Mouse (Mus musculus): Measurements from ENCODE around the gene Tom1. TPM values are rescaled to one million over a fixed set of nuclear protein-coding genes. Genes with fewer than 3 reads are reported as not detected.
A peak's percentile ranks its signal among the peaks of the same experiment; 100 is the strongest.

Tom1 gene
- total RNA-seq (2015; ENCODE audit: low replicate concordance) = 17.3 and 18.0 TPM in 2 replicates
- total RNA-seq (2017; ENCODE audit: low replicate concordance) = 4.4 and 9.5 TPM in 2 replicates

DNA sequence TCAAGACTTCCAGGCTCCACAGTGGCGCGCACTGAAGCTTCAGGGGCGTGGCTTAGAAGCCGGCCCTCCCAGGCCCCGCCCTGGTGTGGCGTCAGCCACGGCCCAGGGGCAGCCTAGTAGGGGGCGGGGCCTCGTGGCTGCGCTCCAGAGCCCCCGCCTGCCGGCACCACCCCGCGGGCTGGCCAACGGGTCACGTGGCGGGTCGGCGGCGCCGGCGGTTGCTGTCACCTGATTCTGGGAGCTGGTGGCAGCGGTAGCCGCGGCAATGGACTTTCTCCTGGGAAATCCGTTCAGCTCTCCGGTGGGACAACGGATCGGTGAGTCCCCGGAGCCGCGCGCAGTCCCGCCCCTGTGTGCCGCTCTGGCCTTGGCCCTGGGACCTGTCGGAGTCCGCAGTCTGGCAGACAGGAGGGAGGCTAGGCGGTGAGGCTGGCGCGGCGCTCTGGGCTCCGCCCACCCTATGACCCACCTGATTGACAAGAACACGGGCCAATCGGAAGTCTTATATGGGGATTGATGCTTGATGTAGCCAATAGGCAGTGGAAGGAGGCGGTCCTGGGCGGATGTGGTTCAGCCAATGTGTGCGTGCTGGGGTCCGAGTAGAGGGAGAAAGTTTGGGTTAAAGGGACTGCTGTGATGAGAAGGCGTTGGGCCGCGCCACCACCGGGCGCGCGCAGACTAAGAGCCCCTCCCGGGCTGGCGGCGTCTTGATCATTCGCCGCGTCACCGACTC, at the start of gene Tom1:
Tom1 (plus strand) TSS at position 195 of the 733 bp plus-strand sequence.
- ATAC-seq (replicated peaks; ENCODE audit: low FRiP score, poor library complexity, severe bottlenecking) = peak; percentile 93

DNA sequence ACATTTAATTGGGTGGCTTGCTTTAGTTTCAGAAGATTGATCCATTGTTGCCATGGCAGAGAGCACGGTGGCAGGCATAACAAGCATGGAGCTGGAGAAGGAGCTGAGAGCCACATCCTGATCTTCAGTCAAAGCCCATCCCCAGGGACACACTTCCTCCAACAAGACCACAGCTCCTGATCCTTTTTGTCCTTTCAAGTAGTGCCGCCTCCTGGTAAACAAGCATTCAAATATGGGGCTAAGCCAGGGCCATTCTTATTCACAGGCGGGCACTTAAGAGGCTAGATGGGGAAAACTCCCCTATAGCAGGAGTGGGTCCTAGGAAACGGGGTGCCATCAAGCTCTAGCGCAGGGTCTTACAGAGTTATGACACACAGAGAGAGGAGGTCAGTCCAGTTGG, 46.1 kb upstream of the Tom1 start:
- ATAC-seq (replicated peaks; ENCODE audit: low FRiP score, poor library complexity, severe bottlenecking) = no peak

DNA sequence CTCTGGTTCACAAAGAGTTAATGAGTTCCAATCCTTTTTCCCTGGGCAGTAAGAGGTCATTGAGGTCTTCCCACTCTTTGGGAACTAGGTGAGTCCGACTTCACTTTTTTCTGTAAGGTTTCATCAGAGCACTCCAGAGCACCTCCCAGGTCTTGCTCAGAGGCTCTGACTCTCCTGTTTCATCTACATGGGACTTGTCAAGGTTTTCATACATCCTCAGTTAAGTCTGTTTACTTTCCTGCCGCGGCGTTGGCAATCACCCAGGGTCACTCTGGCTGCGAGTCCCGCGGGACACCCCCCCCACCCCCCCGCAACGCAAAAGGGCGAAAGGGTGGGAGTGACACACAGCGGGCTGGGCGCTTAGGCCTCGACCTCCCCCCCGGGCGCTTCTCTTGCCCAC, 43.5 kb upstream of the Tom1 start:
- ATAC-seq (replicated peaks; ENCODE audit: low FRiP score, poor library complexity, severe bottlenecking) = no peak

DNA sequence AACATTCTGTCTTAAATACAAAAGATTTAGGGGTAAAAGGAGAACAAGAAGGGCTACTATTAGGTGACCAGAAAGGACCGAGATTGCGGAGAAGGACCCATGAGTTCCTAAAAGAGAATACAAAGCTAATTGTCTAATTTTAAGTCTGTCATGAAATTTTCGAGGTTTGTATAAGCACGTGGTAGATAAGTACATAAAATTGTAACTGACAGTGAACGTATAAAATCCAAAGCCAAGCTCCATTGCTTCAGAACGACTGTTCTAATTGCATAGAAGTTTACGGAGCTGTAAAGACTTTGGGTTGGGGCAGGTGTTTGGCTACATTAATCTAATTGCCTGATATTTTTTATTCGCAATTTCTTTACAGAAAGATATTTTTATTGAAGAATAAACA, 40.4 kb upstream of the Tom1 start, which contains the start of gene Hmgxb4:
Hmgxb4 (plus strand) TSS at position 276 of the 394 bp plus-strand sequence.
- ATAC-seq (replicated peaks; ENCODE audit: low FRiP score, poor library complexity, severe bottlenecking) = peak; percentile 29

DNA sequence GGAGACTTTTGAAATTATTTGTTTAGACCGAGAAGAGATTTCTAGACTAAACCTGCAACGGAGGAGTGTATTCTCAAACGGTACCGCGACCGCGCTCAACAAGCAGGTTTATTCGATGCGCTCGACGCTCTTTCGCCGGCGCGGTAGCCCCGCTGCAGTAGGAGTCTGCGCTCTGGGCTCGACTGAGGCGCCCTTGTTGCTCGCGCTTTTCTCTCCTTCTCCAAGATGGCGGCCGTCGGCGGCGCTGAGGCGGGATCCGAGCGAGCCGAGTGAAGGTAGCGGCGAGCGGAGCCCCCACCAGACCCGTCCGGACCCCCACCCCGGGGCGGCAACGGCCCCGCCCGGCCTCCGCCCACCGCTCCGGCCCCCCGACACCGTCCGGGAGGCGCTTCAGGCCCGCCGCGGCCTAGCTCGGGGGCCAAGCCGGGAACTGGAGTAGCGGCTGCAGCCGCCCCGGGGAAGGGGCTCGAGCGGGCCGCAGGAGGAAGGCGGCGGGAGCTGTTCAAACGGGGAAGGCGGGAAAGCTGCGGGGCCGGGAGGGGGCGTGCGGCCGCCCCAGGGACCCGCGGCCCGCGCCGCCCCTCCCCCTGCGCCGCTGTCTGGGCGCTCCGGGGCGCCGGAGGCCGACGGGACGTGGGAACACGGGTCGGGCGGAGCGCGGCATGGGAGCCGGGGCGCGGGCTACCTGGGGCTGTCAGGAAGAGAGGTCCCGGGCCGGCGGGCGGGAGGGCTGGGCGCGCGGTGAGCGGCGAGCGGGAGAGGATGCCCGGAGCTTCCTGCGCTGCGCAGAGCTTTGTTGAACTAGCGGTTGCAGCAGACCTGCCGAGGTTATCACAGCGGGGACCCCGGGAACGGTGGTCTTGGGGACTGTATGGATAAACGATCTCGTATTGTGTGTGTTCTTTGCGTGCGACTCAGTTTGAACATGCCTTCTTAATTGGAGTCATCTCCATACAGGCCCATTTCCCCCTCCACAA, 39.7 kb upstream of the Tom1 start:
- peak; percentile 94 for ATAC-seq (replicated peaks; ENCODE audit: low FRiP score, poor library complexity, severe bottlenecking)

DNA sequence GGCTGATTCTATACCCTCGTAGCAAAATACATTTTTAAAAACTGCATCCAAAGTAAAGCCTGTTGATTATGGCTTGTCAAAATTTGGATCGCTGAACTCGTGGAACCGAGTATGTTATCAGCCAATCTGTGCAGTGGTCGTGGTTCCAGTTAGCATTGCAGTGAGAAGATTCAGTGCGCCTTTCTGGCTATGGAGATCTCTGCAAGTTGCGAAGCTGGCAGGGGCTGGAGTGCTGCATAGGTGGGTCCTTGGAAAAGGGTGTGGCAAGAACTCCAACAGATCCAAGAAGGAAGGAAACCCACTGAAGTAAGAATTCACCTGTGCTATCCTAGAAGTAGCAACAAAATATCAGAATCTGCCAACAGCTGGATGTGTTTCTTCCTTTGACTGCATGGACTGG, 39.0 kb upstream of the Tom1 start:
- ATAC-seq (replicated peaks; ENCODE audit: low FRiP score, poor library complexity, severe bottlenecking) = no peak

DNA sequence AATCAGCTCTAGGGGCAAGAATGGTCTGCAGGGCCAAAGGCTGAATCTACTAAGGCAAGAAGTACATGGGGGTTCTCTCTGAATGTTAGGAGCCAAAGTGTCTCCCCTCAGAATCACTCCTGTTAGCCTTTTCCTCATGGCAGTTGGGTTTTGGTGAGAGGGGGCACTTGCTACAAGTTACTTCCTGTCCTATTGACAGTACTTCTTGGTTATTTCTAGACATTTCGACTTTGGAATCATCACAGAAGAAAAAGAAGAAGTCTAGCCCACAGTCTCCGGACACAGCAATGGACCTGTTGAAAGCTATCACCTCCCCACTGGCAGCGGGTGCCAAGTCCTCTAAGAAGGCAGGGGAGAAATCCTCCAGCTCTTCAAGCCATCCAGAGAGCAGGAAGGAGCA, 33.1 kb upstream of the Tom1 start:
- no peak for ATAC-seq (replicated peaks; ENCODE audit: low FRiP score, poor library complexity, severe bottlenecking)

DNA sequence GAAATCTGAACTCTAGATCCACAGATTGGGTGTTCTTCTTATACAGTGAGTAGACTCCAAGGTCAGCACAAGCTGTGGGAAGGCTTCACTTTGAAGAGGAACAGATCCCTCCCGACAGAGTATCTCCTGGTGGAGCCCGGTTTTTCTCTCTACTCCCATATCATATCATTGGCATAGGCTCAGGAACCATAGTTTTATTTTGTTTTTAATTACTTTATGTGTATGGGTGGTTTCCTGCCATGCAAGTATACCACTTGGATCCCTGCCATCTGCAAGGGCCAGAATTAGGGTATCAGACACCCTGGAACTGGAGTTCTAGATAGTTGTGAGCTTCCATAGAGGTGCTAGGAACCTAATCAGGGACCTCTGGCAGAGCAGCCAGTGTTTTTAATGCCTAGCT, 24.7 kb upstream of the Tom1 start:
- ATAC-seq (replicated peaks; ENCODE audit: low FRiP score, poor library complexity, severe bottlenecking) = no peak

DNA sequence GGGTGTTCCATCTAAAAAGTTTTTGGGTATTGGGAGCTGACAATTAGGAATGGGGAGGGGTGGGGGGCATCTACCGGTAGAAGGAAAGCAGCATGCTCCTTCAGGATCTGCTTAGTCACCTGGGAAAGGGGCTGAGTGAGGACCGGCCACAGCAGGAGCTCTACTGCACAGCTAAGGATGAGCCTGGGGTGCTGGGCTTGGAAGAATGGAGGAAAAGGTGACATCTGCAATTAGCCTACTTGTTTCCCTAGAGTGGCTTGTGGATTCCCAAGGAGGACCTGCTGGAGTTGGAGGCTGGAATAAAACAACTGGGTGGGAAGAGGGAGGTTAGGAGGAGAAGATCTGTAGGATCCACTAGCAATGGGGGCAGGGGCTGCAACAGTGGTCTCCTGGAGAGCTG, 19.9 kb upstream of the Tom1 start:
- no peak; the same call in 1 of the 2 replicates for ATAC-seq (replicated peaks; ENCODE audit: low FRiP score, poor library complexity, severe bottlenecking)

DNA sequence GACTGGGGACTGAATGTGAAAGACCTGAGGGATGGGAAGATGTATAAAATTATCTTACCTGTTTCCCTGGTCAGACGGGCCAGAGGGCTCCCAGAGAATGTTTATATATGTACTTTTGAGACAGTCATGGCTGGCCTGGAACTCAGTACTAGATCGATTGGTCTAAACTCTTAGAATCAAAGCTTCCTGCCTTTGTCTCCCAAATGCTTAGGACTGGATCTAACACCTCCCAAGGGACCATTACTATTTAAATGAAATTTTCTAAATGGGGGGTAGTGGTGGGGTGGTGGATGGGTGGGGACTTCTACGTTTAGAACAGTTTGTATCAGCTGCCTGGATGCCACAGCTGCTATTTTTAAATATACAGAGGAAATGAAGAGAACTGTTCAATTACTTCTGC, 19.5 kb upstream of the Tom1 start:
- ATAC-seq (replicated peaks; ENCODE audit: low FRiP score, poor library complexity, severe bottlenecking) = no peak

DNA sequence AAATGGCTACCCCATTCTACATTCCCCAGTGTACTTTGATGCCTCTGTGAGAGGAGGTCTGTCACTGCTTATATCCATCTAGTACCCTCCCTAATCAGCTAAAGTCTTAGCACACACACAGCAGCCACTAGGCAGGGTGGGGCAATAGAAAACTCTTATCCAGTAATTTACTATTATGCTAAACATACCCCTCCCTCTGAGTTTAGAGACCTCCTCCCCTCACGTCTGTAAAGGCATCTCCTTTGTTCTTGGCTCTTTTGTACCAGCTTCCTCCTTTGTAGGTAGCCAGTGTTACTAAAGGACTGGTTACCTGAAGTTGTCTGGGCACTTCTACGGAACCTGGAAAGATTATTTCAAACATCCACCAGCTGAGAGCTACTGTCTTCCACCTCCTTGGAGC, 17.5 kb upstream of the Tom1 start:
- ATAC-seq (replicated peaks; ENCODE audit: low FRiP score, poor library complexity, severe bottlenecking) = 0 out of 2 replicates have a peak, but pooled peaks have one; percentile 14

DNA sequence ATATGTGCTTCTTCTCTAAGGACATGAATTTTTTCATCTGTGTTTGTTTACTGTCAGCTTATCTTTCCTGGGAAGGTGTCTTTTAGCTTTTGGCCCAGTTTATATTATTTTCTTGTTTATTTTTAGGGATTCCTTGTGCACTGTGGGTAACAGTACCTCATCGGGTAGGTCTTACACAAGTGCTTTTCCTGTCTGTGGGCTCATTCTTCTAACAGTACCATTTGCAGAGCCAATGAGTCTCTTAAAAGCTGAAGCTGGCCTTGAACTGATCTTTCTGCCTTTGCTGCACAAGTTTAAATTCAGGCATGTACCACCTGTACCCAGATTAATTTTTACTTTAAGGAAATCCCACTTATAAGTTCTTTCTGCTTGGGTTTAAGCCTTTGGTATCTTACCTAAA, 17.1 kb upstream of the Tom1 start:
- ATAC-seq (replicated peaks; ENCODE audit: low FRiP score, poor library complexity, severe bottlenecking) = no peak

DNA sequence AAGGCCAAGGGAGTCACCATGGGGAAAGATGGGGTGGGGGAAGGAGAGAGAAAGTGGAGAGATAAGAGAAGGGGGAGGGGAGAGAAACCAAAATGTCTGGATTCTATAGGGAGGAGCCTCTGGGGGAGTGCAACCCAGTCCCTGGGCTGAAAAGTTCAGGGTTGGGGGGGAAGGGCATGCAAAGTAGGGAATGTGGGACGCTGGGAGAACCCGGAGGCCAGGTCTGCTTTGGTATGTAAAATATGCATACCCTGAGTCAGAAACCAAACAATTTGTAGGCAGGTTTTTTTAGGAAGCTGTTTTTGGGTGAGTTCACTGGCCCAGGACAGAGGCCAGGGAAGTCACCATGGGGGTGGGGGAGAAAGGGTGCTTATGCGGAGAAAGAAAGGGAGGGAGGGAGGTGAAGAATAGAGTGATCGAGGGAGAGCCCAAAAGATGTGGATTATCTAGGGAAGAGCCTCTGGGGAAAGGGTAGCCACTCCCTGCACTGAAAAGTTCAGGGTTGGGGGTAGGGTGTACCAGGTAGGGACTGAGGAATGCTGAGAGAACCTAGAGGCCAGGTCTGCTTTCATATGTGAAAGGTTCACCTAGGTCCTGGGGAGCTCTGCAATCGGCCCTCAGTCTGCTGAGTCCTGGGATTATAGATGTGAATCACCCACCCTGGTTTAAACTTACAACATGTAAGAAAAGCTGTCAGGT, 15.1 kb upstream of the Tom1 start:
- no peak for ATAC-seq (replicated peaks; ENCODE audit: low FRiP score, poor library complexity, severe bottlenecking)

DNA sequence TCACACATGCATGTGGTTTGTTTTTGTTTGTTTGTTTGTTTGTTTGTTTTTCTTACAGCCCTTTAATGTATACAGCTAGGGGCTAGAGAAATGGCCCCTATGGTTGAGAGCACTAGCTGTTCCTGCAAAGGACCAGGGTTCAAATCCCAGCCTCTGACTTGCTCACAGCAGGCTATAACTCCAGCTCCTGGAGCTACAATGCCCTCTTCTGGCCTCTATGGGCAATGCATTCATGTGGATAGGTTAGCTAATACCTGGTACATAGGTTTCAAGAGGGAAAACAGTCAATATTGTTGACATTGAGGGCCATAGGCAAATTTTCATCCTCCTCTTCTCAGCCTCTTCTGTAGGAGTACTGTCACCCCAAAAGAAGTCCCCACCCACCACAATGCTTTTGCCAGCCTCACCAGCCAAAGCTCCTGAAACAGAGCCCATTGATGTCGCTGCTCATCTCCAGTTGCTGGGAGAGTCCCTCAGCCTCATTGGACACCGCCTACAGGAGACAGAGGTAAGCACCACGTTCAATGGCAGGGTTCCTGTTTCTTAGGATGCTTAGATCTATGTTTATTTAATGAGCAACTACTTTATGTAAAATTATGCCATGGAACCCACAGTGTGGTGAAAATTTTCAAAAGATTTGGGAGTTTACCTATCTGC, 9.7 kb upstream of the Tom1 start:
- peak; percentile 84 for ATAC-seq (replicated peaks; ENCODE audit: low FRiP score, poor library complexity, severe bottlenecking)

DNA sequence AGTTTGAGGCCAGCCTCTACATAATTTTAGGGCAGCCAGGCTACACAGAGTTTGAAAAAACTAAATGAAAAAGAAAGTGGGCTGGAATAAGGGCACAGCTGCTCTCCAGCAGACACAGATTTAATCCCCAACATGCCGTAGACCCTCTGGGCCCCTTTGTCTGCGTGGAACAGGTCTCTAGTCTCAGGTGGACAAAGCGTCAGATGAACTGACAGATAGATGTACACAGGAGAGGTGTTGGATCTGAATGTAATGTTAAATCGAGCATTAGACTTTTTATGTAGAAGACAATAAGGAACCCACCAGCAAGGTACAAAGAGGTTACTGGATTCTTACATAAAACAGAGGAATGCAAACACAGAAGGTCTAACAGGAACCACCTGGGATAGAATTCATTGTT, 7.7 kb upstream of the Tom1 start:
- no peak for ATAC-seq (replicated peaks; ENCODE audit: low FRiP score, poor library complexity, severe bottlenecking)

DNA sequence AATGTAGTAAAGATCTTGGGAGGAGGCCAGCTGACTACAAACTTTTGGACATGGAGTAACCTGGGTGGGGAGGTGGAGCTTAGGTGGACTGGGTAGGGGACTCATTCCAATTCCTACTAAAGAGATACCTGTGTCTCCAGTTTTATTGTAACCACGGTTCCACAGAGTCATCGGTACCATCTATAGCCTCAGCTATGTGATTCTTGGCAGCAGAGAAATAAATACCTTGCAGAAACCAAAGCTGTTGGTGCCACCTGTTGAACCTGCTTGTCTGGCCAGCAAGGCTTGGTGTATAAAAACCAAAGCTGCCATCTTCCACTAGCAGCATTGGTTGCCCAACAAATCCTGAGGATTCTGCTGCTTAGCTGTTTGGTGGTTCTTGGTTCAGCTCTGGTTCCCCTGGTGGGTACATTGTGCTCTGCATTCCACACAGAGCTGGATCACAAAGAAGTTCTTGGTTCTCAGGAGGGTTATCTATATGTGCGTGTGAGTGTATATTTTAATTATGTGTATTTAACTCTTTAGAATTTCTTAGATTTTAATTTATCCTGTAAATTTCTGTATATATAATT, 3.0 kb upstream of the Tom1 start:
- ATAC-seq (replicated peaks; ENCODE audit: low FRiP score, poor library complexity, severe bottlenecking) = no peak

DNA sequence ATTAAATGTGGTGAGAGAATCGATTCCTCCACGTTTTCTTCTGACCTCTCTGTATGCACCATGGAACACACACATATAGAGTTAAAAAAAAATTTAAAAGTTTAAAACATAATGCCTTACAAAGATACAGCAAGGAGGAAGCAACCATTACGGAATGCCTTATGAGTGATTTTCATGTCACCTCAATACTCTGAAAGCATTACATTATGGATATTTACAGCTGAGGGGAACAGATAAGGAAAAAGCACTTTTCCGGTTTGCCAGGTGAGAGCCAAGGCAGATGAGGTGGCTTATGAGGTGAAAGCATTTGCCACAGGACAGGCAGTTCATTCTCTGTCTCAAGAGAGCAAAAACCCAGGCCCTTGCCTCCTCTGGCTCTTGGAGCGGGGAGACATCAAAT, 544 bp upstream of the Tom1 start:
- ATAC-seq (replicated peaks; ENCODE audit: low FRiP score, poor library complexity, severe bottlenecking) = peak; percentile 21; the same call in 1 of the 2 replicates

DNA sequence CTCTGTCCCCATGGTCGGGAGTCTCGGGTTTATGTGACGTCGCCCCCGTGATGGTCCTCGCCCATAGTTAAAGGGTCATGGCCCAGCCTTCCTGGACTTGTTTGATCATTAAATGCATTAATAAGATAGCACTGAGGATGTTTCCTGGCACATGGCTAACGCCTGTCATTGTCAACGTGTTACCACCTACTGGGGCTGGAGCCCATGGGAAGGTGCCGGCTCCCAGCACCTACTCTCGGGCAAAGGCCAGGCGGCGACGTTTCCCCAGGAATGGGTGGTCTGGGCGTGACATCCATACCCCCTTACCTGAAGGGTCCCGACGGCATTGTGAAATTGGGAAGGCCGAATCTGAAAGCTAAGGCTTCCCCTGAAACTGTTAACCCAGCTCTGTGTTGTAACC, 780 bp downstream of the Tom1 start:
- peak; percentile 13 for ATAC-seq (replicated peaks; ENCODE audit: low FRiP score, poor library complexity, severe bottlenecking)

DNA sequence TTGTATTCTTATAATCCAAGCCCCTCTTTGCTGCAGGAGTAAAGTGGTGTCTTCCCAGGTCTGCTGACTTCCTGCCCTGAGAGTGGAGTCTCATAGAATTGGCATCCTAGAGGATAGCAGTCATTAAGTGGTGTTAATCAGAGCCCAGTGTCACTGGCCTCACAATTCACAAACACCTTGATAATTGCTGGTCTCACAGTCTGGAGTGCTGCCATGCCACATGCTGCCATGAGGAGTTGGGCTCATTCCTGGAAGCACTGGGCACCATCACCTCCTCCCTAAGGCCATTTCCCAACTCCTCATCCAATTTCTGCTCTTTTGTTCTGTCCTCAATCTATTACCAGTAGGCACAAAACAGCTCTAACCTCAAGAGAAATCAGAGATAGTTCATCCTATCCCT, 2.1 kb downstream of the Tom1 start:
- no peak for ATAC-seq (replicated peaks; ENCODE audit: low FRiP score, poor library complexity, severe bottlenecking)
